Mouse (Mus musculus) bone marrow macrophage, adult 2 months (primary cell): ENCODE results near the gene Ttf1.

Experiments
- CTCF ChIP-seq: IDR thresholded peaks from 2 replicates; pipeline ENCODE4 v1.5.1; 2012; ENCODE audit warnings: low read depth, mild to moderate bottlenecking, low read length, moderate library complexity
- POLR2A ChIP-seq: IDR thresholded peaks from 2 replicates; pipeline ENCODE4 v1.6.1; 2012; ENCODE audit warnings: mild to moderate bottlenecking, low read depth, low read length, borderline replicate concordance

- TF ChIP-seq CTCF (no peak), POLR2A (no peak)
Observed at GRCm38 (mm10) chr2:29100822-29101534, 40.9 kb downstream of the Ttf1 start.
